Mouse (Mus musculus): ENCODE measurements at regions not wholly inside any gene's neighbourhood (a gene's known extent, or its start where the extent isn't known, plus 50 kb on each side); places are given as distances from the start of the nearest gene placed in this dataset.

DNA sequence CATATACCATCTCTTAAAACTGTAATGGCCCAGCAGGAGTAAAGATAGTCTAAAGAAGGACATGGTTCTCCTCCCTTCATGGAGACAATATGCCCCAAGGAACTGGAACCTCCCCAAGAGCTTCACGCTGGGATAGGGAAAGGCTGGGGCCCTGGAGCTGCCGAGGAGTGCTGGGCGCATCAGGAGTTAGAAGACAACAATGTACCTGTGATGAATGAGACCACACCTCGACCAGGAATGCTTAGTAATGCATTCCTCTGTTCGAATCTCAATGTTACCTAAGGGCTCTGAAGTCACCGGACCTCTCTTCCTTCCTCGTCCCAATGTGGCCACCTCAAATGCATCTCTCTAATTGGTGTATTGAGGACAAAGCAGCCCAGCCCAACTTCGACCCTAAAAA lies 175.4 kb upstream of the Fbxo11 start:
- TF ChIP-seq CTCF (IDR thresholded peaks at IDR 0.05; ENCODE audit: extremely low read depth, insufficient read depth, insufficient read length, insufficient replicate concordance) (no peak), POLR2A (IDR thresholded peaks at IDR 0.05; ENCODE audit: low read depth, low read length) (no peak)
